Mouse (Mus musculus) brain, embryonic 18.5 days (tissue): Measurements from ENCODE around the gene Slc35f6.

Experiments used
- DNase-seq: peaks from one replicate; pipeline ENCODE4 v3.0.0-alpha.2; 2012; ENCODE audit warnings: low read depth, low spot score

The Slc35f6 gene

DNA sequence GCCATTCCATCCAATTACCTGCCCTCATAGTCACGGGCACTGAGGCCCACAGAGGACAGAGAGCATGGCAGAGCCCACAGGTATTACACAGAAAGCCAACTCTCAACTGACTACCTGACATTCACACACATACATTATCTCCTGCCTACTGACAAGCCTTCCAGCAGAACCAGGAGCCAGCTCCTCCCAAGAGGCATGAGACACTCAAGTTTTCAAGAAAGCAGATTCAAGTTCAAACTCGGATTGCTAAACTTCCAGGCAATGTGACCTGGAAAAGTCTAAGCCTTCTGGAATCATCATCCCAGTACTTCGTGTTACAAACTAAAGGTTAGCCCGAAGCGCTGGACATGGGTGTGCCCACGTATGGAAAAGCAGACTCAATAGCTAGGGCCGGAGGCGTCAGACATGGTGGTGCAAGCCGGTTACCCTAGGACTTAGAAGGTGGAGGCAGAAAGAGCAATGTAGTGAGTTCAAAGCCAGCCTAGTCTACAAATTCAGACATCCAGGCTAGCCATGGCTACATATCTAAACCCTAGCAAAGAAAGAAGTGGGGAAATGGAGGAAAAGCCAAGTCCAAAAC lies 26.4 kb upstream of the Slc35f6 start:
- no peak for DNase-seq

DNA sequence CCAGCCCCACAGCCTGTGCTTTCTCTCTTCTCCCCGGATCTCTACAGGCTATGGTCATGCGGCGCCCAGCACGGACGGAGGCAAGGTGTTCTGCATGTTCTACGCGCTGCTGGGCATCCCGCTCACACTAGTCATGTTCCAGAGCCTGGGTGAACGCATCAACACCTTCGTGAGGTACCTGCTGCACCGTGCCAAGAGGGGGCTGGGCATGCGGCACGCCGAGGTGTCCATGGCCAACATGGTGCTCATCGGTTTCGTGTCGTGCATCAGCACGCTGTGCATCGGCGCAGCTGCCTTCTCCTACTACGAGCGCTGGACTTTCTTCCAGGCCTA lies 25.9 kb upstream of the Slc35f6 start:
- no peak for DNase-seq

DNA sequence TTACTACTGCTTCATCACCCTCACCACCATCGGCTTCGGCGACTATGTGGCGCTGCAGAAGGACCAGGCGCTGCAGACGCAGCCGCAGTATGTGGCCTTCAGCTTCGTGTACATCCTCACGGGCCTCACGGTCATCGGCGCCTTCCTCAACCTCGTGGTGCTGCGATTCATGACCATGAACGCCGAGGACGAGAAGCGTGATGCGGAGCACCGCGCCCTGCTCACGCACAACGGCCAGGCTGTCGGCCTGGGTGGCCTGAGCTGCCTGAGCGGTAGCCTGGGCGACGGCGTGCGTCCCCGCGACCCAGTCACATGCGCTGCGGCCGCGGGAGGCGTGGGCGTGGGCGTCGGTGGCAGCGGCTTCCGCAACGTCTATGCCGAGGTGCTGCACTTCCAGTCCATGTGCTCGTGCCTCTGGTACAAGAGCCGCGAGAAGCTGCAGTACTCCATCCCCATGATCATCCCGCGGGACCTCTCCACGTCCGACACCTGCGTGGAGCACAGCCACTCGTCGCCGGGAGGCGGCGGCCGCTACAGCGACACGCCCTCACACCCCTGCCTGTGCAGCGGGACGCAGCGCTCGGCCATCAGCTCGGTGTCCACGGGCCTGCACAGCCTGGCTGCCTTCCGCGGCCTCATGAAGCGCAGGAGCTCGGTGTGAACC lies 25.4 kb upstream of the Slc35f6 start:
- DNase-seq = no peak

DNA sequence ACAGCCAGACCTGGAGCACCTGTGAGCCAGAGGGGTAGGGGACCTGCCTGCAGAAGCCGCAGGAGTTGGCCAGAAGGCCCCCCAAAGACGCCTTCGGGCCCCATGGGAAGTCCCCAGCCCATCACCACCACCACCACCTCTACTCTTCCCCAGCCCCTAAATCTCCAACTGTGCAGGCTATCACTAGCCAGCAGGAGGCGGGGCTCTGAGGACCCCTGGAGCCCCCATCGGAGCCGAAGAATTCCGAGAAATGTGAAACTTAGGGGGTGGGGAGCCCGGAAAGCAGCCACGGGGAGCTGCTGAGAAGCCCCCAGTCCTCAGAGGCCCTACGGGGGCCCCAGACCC lies 24.9 kb upstream of the Slc35f6 start:
- no peak for DNase-seq

DNA sequence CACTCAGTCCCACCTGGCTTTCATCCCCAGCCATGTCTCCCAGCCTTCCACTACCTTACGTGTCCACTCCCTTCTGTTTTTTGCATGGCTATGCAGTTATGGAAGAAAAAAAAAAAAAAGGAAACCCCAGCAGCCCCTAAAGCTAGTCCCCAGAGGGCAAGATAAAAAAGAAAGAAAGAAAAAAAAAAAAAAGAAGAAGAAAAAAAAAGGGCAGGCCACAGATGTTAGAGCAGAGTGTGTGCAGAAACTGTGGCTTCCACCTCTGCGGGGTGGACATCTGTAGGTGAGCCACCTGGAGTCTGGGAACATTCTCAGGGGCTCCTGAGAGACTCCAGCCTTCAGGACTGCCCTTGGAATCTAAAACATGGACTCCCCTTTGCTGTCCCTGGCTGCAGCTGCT lies 24.4 kb upstream of the Slc35f6 start:
- DNase-seq = no peak

DNA sequence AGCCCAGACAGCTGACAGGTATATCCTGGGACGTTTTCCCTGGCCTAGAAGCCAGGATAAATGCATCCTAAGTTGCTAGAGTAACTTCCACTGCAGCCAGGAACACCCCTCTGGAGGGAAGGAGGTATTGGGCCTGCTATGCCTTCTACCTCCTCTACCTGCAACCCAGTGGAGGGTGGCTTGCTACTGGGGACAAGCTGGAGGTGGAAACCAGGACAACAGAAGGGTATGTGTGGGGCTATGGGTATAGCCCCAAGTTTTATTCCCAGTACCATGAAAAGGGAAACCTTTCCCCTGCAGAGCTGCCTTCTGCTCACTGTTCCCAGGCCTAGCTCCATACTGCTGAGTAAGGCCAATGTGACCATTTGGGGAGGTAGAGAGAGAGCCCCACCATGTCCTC lies 23.4 kb upstream of the Slc35f6 start:
- no peak for DNase-seq

DNA sequence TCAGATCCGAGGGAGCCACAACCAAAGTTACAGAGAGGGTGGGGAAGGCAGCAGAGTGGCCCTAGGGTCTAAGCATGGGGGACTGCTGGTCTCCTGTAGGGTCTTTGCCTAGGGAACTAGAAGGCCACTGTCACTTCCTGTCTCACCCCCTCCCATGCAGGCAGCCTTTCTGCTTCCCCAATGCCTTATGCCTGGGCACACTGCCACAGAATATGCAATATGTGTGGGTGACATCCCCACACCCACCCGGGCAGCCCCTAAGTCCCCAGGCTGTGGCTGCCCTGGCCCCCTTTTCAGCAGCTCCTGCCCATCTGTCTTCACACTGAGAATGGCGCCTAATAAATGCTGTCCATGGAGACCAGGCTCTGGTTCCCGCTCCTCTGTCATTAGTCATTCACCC lies 22.8 kb upstream of the Slc35f6 start:
- DNase-seq = no peak

DNA sequence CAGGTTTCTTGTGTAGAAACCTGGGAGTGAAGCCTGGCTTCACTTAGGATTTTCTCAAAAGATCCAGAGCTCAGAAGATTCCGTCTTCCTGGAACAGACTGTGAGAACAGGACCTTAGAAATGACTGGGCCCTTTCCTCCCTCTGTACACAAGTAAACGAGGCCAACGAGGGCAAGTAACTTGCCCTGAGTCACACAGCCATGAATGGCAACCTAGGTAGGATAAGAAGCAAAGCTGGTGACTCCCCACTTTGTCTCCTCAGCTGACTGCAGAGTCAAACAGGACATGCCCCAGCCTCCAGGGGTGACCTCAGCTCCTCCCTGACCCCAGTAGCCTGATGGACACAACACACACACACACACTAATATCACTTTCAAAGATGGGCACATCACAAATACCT lies 22.4 kb upstream of the Slc35f6 start:
- no peak for DNase-seq

DNA sequence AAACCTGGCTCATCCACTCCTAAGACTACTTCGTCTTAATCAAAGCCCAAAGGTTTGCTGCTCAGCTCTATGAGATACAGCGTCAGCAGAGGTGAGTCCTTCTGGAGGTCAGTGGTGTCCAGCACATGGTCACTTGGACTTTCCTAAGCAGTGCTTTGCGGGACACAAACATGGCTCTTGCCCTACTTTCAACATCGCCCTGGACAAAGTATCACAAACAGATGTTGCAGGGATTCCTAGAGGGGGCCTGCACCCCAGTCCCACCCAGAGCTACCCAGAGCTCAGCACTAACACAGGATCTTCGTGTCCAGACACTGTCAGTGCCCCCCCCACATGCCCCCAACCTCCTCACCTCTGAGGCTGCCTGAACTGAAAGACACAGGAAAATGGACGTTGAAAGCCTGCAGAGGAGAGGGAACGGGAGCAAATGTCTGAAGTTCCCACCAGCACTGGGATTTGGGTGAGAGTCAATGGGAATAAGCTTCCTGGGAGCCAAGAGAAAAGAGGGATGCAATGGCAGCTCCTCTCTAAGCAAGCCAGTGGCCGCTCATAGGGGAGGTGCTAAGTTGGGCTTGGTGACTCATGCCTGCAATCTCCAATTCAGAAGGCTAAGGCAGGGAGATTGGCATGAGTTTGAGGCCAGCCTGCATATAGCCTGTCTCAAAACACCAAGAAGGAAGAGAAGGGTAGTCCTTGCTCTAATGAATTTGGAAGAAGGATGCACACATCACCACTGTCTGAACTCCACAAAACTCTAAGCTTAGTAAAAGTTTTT lies 21.2 kb upstream of the Slc35f6 start:
- no peak for DNase-seq

DNA sequence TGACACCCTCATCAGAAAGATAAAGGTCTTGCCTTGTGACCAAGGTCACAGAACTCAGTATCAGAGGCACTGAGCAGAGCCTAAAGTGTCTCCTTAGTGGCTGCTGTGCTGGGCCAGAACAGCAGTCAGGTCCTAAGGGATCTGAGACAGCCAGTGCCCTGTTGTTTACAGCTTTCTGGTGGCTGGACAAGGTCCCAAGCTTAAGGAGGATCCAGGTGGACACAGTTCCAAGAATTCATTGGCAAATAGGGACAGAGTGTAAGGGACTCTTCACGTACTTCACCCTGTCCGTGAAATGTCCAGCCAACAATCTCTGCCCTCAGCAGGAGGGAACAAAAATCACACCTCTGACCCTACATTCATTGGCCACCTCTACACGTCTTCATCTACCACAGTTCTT lies 19.2 kb upstream of the Slc35f6 start:
- no peak for DNase-seq

DNA sequence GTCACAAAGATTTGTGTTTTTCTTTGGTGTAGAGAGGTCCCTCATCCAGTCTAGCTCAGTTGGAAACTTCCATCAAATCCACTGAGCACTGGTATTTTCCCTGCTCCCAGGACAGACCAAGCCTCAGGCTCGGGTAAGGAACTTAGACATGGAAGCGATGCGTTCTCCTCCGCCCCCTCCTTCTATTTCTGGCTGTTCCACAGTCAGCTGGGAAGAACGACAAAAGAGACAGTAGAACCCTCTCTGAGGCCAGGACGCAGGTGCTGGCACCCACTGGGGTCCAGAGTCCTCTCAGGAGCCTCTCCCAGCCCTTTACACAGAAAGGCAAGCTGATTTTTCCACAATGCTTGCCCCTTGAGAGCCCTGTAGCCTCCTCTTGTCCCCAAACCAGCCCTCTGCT lies 17.3 kb upstream of the Slc35f6 start:
- DNase-seq = no peak

DNA sequence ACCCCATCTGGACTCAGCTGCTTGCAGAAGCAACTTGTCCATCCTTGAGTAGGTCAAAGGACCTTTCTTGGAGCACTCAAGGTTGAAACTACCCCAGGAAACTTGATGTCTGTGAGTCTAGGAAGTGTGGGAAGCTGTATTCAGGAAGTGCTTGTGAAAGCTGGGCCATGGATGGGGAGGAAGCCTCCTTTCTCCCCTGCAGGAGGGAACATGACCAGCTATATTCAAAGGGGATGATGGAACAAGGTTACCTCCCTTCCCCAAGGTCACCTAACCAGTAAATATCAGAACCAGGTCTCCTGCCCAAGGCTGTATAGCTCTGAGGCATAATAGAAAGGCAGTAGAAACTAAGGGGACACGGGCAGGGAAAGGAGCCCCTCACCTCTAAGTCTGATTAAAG lies 15.6 kb upstream of the Slc35f6 start:
- DNase-seq = no peak

DNA sequence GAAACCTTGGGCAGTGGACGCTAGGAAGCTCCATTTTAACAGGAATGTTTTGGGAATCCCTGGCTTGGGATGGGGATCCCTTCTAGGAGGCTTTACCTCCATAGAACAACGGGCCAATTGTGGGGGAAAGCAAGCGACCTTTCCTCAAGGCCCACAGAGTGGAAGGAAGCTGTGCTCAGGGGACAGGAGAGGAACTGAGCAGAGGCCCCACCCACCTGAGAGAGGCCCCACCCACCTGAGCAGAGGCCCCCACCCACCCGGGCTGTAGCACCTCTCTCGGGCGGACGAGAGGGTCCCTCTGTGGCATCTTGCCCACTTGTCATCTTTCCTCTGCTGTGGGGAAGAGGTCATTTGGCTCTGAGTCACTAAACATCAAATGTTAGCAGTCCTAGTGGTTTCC lies 10.7 kb upstream of the Slc35f6 start:
- DNase-seq = no peak

DNA sequence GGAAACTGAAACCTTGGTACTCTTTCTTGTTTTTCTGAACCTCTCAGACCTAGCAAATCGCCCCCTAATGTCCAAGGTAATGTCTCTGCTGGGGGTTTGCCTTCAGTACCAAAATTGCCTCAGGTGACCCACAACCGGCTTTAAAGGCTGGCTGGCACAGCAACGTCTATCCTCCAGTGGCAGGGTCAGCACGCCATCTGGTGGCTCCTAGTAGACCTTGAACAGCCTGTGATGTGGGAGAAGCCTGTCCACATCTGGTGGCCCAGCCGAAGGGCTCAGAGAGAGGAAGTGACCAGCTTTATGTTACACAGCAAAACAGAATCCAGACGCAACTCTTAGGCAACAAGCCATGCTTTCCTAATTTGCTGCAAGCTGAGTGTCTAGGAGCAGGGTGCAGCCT lies 9.7 kb upstream of the Slc35f6 start:
- DNase-seq = no peak

DNA sequence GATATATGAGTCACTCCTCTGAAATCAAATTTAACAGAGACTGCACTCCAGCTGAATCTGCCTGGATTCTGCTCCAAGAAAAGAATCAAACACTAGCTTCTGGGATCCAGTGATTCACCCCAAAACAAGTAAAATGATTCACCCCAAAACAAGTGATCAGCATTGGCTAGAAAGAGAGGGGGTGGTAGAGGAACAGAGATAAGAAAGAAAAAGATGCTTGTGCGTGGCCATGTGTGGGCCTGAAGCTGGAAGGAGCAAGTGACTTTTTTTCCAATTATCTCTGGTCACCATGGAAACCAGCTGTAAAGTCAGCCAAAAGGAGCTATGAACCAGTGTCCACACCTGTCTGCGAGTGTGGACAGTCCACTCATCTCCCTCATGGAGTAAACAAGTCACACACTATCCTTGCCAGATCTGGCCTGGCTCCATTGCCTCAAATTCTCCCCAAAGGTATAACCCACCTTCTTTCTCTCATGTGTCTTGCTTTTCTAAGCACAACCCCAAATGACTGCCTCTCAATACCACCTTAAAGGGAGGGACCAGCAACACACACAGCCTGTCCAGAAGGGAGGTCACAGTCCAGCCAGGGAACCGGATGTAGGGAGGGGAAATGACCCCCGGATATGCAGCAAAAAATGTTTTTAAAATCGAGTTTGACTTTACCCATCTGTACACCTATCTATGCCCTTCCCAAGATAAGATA lies 4.1 kb upstream of the Slc35f6 start:
- DNase-seq = no peak

DNA sequence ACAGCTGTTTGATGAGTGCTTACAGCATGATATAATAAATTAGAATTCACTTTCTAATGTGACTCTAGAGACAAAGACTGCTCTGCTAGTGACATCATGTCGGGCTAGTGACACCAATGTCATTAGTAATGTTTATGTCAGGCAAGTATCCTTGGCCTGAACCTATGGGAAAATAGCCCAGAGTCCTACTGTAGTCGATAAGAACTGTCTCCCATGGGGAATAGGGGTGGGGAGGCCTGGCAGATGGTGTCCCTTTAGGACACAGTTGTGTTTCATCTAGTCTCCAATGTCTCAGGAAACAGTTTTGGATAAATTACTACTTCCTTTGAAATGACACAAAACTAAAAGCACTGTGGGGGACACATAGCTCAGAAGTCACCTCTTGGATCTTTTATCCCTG lies 1.7 kb upstream of the Slc35f6 start:
- no peak for DNase-seq

DNA sequence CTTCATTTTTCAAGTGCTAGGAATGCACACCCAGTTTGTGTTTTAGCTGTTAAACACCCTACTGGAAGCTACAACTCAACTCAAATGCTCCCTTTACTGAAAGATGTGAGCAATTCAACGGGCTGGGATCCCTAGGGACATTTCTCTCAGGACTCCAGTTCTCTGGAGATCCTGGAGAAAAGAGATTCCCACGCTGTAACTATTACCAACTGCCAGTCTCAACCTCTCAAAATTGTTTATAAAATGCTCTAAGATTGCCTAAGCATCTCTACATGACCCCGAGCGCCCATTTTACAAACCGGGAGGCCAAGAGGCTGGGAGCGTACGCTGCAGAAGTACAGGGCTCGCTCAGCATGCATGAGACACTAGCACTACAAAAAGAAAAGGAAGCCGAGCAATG lies 337 bp upstream of the Slc35f6 start:
- DNase-seq = no peak

DNA sequence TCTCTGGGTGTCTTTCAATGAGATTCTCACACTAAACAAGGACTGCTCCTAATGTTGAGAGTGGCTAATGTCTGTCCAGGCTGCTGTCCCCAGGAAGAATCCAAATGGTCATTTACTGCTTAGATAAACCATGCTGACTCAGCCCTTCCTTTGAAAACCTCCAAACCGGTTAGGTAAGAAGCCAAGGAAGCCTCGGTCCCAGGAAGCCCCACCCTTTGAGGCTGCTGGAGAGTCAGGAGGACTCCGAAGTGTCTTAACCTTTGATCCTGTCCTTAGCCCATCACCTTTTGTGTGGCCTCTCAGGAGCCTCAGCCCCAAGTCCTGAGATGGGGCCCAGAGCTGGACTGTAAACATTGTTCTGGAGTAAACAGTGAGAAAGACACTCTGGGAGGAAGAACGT lies 1.8 kb downstream of the Slc35f6 start:
- no peak for DNase-seq

DNA sequence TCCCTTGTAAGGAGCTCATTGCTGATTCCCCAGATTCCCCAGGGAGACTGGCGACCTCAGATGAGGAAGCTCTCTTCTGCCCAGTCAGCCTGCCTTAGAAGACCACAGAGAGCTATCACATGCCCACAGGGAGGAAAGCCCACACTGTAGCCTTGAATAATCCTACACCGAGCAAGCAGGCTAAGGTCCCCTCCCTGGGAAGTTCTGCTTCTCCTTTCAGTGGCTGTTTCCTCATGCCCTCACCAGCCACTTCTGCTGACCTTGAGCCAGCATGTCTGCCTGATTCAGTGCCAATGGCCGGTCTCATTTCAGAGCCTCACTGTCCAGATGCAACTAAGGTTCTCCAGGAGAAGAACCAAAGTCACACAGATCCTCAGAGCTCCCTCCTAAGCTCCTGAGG lies 3.0 kb downstream of the Slc35f6 start:
- no peak for DNase-seq

DNA sequence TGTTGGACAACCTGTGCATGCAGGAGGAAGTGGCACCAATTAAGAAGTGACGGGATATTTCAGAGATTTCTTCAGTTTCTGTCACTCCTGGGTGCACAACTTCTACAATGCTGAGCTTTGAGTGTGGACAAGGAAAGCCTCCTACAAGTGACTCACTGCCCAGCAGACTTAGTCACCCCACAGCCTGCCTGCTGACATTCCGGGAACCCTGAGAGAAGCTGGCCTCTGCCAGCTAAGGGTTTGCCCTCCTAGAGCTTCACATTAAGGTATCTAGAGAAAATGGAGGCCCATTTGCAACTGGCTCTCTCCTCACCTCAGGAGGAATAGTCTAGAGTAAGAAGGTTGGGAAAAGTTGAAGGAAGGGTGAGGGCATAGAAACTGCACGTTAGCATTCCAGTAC lies 3.8 kb downstream of the Slc35f6 start:
- no peak for DNase-seq

DNA sequence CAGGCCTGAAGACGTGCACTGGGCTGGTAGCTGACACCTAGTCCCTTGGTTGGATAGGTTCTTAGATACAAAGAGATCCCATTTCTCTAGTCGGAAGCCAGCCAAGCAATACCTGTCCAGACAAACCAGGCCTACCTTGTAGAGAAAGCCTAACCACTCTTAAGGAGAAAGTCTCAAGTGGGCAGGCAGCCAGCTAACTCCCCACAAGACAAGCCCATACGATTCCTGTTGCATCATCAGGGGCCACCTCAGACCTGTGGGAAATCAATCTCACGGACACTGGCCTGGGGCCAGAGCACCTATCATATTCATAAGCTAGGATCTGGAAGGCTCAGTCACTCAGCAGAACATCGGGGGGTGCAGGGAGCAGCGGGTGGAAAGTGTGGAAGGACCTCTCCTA lies 5.5 kb downstream of the Slc35f6 start:
- no peak for DNase-seq

DNA sequence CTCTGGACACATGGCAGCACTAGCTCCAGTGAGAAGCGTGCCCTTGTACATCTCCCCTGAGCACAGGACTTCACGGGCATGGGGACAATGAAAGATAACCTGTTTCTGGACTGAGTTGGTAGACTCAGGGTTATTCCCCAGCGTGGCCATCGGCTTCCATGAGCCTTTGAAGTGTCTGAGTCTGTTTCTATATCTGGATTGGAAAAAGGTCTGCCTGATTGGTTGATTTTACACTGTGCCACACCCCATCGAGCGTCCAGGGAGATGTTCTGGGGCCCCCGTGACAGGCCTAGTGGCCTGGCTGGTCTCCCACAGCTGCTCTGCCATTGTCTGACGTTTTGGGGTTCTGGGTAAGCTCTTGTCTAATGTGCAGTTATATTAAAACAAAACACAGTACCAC lies 7.3 kb downstream of the Slc35f6 start:
- DNase-seq = no peak
